Mouse (Mus musculus) embryonic facial prominence, embryonic 13.5 days (tissue): ENCODE results near the gene Cavin2. TPM values are rescaled to one million over a fixed set of nuclear protein-coding genes. Genes with fewer than 3 reads are reported as not detected.
A peak's percentile ranks its signal among the peaks of the same experiment; 100 is the strongest.

Experiments
- ATAC-seq: fragments of 200-750 bp; cut with Nextera tagmentation; 2 replicates; pipeline ENCODE4 v1.8.0; 2017; ENCODE audit warnings: low read depth; ENCODE audit not compliant: insufficient number of reproducible peaks, insufficient read depth, low FRiP score, low TSS enrichment
- H3K27ac ChIP-seq: fragments of 300-500 bp; sonication (generic); 2 replicates; pipeline ENCODE4 v1.5.1; 2015; ENCODE audit warnings: moderate library complexity, mild to moderate bottlenecking, inconsistent platforms
- H3K27me3 ChIP-seq: fragments of 300-500 bp; sonication (generic); 2 replicates; pipeline ENCODE4 v1.6.1; 2015; ENCODE audit warnings: mild to moderate bottlenecking, inconsistent platforms
- H3K36me3 ChIP-seq: fragments of 300-500 bp; sonication (generic); 2 replicates; pipeline ENCODE4 v1.6.1; 2015; ENCODE audit warnings: mild to moderate bottlenecking, inconsistent platforms
- H3K4me1 ChIP-seq: fragments of 300-500 bp; sonication (generic); 2 replicates; pipeline ENCODE4 v1.6.1; 2015; ENCODE audit warnings: inconsistent platforms
- H3K4me2 ChIP-seq: fragments of 300-500 bp; sonication (generic); 2 replicates; pipeline ENCODE4 v1.6.1; 2015; ENCODE audit warnings: moderate library complexity, mild to moderate bottlenecking, inconsistent platforms
- H3K4me3 ChIP-seq: fragments of 300-500 bp; sonication (generic); 2 replicates; pipeline ENCODE4 v1.5.1; 2015; ENCODE audit warnings: mild to moderate bottlenecking, inconsistent platforms
- H3K9ac ChIP-seq: fragments of 300-500 bp; sonication (generic); 2 replicates; pipeline ENCODE4 v1.6.1; 2015; ENCODE audit warnings: mild to moderate bottlenecking, inconsistent platforms
- H3K9me3 ChIP-seq: fragments of 300-500 bp; sonication (generic); 2 replicates; pipeline ENCODE4 v1.6.1; 2016; ENCODE audit warnings: inconsistent platforms
- WGBS: fragments of 180-500 bp; shearing (Covaris S2); methylation state at CpG from one replicate; pipeline ENCODE4 v1.1.7; 2015; ENCODE audit warnings: mixed read lengths; 5-methylcytosine and 5-hydroxymethylcytosine counted together
- polyA plus RNA-seq: library from polyadenylated mRNA; unstranded; fragments of >200 nt; fragmentation: Nextera tagmentation; extraction: Ambion mirVana; gene quantifications from 2 replicates; pipeline ENCODE4 v1.2.1, GENCODE M21; 2015

Gene Cavin2
- polyA plus RNA-seq, 1 experiment from 2014 or later: 13.8 TPM

DNA sequence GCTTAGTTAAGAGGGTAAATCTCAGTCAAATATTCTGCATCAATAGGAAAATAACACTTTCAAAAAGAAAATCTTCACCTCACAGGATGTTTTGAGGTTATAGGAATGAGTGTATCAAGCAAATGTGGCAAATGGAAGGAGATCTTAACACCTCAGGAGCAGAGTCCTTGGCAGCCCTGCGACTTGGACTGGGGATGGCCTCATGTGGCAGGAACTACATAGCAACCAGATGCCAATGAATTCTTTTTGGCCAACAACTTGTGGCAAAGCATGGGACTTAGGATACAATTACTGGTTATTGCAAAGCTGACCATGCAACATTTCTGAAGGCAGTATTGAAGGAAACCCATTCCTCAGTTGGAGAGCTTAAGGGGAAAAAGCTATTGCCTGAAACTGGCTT is 39.6 kb downstream of the Cavin2 start:
- Histone ChIP-seq H3K4me3 (no peak overlapping the region), H3K9ac (no peak overlapping the region), H3K4me2 (no peak overlapping the region), H3K27me3 (0 out of 2 replicates have a peak, but pooled peaks cover 4% of the 10 kb centered on the region), H3K9me3 (no peaks in the 10 kb centered on the region), H3K4me1 (0 out of 2 replicates have a peak, but pooled peaks cover 5% of the 10 kb centered on the region), H3K27ac (no peak overlapping the region), H3K36me3 (no peaks in the 10 kb centered on the region)
- no peak for ATAC-seq
- WGBS: 90% methylated on average over 1 of the region's 1 CpGs

DNA sequence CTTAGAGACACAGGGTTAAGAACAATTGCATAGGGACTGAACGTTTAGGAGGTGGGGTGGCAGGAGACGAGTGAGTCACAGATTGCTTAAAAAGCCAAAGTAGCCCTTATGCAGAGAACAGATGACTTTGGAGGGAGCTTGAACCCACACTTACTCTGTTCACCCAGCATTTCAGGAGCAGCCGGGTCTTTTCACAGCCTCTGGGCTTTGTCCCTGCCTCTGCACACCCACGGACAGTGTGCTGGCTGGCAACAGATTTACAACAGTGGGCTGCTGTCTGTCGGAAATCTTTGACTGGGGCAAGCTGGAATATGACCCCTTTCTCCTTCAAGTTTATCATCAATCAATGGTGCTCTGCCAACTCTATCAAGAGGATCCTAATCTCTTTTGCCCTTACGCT is 44.1 kb downstream of the Cavin2 start:
- no peak overlapping the region for H3K4me3 ChIP-seq
- H3K4me1 ChIP-seq: 0 out of 2 replicates have a peak, but pooled peaks cover 7% of the 10 kb centered on the region
- H3K9ac ChIP-seq: no peak overlapping the region
- ATAC-seq: no peak
- WGBS: 57% methylated on average over 6 of the region's 6 CpGs
- H3K4me2 ChIP-seq: no peak overlapping the region
- H3K36me3 ChIP-seq: no peaks in the 10 kb centered on the region
- no peaks in the 10 kb centered on the region for H3K9me3 ChIP-seq
- H3K27me3 ChIP-seq: 0 out of 2 replicates have a peak, but pooled peaks cover 4% of the 10 kb centered on the region
- H3K27ac ChIP-seq: no peak overlapping the region

DNA sequence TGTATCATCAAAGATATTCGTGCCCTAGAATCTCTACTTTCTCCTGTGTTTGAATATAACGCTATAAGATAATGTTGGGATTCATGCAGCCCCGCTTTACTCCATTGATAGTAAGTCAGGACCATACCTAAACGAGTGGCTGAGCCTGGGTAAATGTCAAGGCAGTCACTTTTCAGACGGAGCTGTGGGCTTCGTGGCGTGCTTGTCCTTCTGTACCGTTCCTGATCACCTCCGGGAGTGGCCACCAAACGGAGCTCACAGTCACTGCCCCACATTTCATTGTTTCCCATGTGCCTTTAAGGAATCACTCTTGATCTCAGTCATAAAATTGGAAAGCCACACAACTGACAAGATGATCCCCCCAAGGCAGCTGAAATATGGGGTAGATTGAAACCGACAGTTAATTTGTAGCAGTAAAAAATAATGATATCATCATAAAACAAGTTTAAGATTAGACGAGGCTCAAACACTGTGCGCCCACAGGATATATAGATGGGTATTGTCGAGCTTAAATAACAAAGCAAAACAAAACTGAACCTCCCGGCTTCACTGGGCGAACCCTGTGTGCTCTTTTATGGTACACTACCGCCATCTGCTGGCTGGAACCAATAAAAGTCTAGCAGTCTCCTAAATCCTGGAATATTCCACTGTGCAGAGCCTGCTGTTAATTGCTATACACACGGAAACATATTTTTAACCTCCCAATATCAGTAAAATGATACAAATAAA is 44.8 kb downstream of the Cavin2 start:
- H3K36me3 ChIP-seq: no peaks in the 10 kb centered on the region
- 24% methylated on average over 18 of the region's 18 CpGs for WGBS
- H3K4me3 ChIP-seq: peak overlapping the region; percentile 26
- H3K9me3 ChIP-seq: no peaks in the 10 kb centered on the region
- peak overlapping the region; percentile 55 for H3K4me2 ChIP-seq
- H3K9ac ChIP-seq: peak overlapping the region; percentile 23; the same call in 1 of the 2 replicates
- H3K27me3 ChIP-seq: 0 out of 2 replicates have a peak, but pooled peaks cover 4% of the 10 kb centered on the region
- H3K27ac ChIP-seq: no peak overlapping the region
- peak; percentile 79; the same call in 1 of the 2 replicates for ATAC-seq
- 0 out of 2 replicates have a peak, but pooled peaks cover 7% of the 10 kb centered on the region for H3K4me1 ChIP-seq

DNA sequence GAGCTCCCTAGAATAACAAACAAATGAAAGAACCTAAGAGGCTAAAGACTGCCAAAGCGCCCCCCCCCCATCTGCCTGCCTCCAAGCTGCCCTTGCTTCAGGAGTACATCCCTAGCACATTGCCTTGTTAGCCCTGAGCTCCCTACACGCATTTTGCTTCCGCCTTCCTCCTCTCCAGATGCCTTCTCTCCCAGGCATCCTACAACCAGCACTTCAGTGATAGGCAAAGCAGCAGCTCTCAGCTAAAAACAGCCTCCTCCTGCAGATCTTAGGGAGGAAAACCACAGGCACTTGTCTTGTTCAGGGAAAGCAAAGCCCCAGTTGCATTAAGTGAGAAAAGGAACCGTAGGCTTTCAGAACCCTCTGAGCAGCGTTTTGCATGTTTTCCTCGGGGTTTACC is 45.4 kb downstream of the Cavin2 start:
- no peak overlapping the region for H3K27ac ChIP-seq
- peak overlapping the region; percentile 55 for H3K4me2 ChIP-seq
- ATAC-seq: peak; percentile 20; the same call in 1 of the 2 replicates
- no peak overlapping the region for H3K4me3 ChIP-seq
- 0 out of 2 replicates have a peak, but pooled peaks cover 4% of the 10 kb centered on the region for H3K27me3 ChIP-seq
- 27% methylated on average over 6 of the region's 6 CpGs for WGBS
- no peaks in the 10 kb centered on the region for H3K36me3 ChIP-seq
- 0 out of 2 replicates have a peak, but pooled peaks cover 7% of the 10 kb centered on the region for H3K4me1 ChIP-seq
- no peak overlapping the region for H3K9ac ChIP-seq
- no peaks in the 10 kb centered on the region for H3K9me3 ChIP-seq

DNA sequence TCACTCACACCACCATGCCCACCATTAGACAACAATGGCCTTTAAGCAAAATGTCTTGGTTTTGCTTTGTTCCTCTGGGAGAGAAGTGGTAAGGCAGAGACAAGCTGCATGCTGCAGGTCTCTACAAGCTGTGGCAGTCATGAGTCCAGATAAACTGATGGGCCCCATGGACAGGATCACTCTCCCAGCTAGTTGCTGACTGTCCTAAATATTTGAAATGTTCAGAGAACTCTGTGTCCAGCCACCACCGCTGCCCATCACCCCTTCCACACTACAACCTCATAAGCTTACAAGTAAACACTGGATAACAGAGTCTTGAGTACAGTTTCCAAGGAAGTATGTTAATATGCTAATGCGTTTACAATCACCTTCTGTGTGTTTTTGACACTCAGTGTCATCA is 46.2 kb downstream of the Cavin2 start:
- Histone ChIP-seq H3K36me3 (no peaks in the 10 kb centered on the region), H3K4me3 (no peak overlapping the region), H3K27ac (no peak overlapping the region), H3K4me1 (0 out of 2 replicates have a peak, but pooled peaks cover 7% of the 10 kb centered on the region), H3K27me3 (0 out of 2 replicates have a peak, but pooled peaks cover 4% of the 10 kb centered on the region), H3K9me3 (no peaks in the 10 kb centered on the region), H3K9ac (no peak overlapping the region), H3K4me2 (no peak overlapping the region)
- ATAC-seq: no peak
- WGBS: 86% methylated on average over 2 of the region's 2 CpGs

DNA sequence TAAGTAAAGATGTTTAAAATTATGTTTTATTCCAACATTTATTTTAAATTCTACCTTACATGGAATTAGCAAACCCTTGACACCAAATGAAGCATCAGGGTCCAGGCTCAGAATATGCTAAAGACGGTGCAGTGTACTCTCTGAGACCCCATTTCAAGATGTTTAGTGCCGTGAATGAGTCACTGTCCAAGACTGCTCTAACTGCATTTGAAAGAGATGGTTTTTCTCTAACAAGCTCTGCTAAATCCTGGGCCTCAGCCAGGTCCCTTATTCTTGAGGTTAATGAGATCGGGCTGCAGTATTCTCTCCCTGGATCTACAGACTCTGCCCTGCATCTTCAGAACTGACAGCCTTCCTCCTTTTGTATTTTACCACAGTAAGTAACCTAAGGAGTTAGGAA is 55.2 kb downstream of the Cavin2 start:
- no peak overlapping the region for H3K4me2 ChIP-seq
- no peak overlapping the region for H3K27ac ChIP-seq
- no peaks in the 10 kb centered on the region for H3K27me3 ChIP-seq
- H3K4me3 ChIP-seq: no peak overlapping the region
- H3K9me3 ChIP-seq: no peaks in the 10 kb centered on the region
- ATAC-seq: no peak
- WGBS: 57% methylated on average over 3 of the region's 3 CpGs
- no peak overlapping the region for H3K9ac ChIP-seq
- no peaks in the 10 kb centered on the region for H3K36me3 ChIP-seq
- no peaks in the 10 kb centered on the region for H3K4me1 ChIP-seq

DNA sequence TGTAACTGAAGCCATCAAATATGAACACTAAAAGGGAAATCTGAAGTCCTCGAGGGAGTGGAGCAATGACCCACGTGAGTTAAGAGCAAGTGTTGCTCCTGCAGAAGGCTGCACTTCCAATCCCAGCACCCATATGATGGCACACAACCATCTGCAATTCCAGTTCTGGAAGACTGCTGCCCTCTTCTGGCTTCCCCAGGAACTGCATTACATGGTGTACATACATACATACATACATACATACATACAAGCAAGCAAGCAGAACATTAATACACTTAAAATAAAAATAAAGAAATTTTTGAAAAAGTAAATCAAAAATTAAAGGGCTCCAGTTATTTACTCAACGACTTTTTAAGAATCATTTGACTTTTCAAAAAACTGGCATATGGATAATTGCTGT is 58.7 kb downstream of the Cavin2 start:
- Histone ChIP-seq H3K9ac (no peak overlapping the region), H3K4me1 (no peaks in the 10 kb centered on the region), H3K27me3 (no peaks in the 10 kb centered on the region), H3K4me3 (no peak overlapping the region), H3K27ac (no peak overlapping the region), H3K36me3 (no peaks in the 10 kb centered on the region), H3K9me3 (no peaks in the 10 kb centered on the region), H3K4me2 (no peak overlapping the region)
- ATAC-seq: no peak
- 94% methylated on average over 3 of the region's 3 CpGs for WGBS

DNA sequence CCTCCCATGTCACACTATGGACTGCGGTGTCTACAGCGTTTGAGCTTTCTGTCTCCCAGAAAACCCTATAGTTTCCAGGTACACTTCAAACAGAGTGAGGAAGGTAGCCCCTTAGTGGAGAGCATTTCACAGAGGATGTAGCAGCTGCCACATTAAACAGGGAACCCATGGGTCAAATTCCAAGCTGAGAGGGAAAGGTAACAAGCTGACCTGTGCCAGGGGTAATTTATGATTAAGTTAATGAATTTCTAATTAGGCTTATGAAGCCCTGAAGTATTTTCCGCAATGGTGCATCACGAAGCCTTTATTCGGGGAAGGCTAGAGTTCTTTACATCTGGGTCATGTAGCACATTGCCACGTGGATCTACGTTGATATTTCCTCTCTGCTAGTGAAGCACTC is 59.7 kb downstream of the Cavin2 start:
- no peaks in the 10 kb centered on the region for H3K4me1 ChIP-seq
- no peaks in the 10 kb centered on the region for H3K36me3 ChIP-seq
- H3K27me3 ChIP-seq: no peaks in the 10 kb centered on the region
- H3K4me2 ChIP-seq: no peak overlapping the region
- no peak overlapping the region for H3K4me3 ChIP-seq
- H3K27ac ChIP-seq: no peak overlapping the region
- WGBS: 82% methylated on average over 7 of the region's 7 CpGs
- H3K9me3 ChIP-seq: no peaks in the 10 kb centered on the region
- no peak overlapping the region for H3K9ac ChIP-seq
- no peak for ATAC-seq

DNA sequence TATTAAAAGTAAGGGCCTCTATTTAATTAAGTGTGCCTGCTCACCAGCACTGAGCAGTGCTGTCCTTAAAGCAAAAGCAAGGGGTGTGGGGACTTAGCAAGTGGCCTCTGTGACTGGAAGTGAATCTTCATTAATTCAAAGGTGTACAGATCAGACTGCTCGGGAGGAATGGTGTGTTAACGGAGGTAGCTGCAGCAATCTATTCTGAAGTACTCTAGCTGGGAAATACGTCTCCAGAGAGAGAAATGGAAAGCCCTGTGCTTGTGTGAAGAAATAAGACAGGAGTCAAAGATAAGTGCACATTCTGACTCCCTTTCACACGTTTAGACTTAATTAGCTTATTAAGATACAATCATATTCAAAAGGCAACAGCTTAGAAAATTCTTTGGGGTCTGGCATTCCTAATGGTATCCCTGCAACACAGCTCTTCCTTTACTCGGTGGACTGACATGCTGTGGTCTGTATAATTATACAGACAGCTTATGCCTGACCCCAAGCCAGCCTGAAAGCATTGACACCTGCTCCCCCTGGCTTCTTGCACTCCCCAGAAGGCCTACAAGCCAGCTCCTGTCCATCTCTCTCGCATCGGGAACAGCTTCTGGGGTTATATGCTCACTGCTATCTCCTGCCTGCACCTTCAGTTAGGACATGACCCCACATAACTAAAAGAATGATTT is 60.5 kb downstream of the Cavin2 start:
- Histone ChIP-seq H3K27me3 (no peaks in the 10 kb centered on the region), H3K4me1 (no peaks in the 10 kb centered on the region), H3K36me3 (no peaks in the 10 kb centered on the region), H3K4me3 (no peak overlapping the region), H3K9ac (no peak overlapping the region), H3K27ac (no peak overlapping the region), H3K4me2 (no peak overlapping the region), H3K9me3 (no peaks in the 10 kb centered on the region)
- no peak for ATAC-seq
- 62% methylated on average over 7 of the region's 7 CpGs for WGBS

Other genes starting within 250 kb of the Cavin2 start
- 4.5 and 5.8 TPM in 2 replicates for gene Nabp1, start 189.3 kb downstream of the Cavin2 start, polyA plus RNA-seq